Mouse (Mus musculus): ENCODE results near the gene Sst. TPM values are rescaled to one million over a fixed set of nuclear protein-coding genes. Genes with fewer than 3 reads are reported as not detected.

Sst gene
- polyA plus RNA-seq, 1 experiment from 2014 or later = 344 TPM

DNA sequence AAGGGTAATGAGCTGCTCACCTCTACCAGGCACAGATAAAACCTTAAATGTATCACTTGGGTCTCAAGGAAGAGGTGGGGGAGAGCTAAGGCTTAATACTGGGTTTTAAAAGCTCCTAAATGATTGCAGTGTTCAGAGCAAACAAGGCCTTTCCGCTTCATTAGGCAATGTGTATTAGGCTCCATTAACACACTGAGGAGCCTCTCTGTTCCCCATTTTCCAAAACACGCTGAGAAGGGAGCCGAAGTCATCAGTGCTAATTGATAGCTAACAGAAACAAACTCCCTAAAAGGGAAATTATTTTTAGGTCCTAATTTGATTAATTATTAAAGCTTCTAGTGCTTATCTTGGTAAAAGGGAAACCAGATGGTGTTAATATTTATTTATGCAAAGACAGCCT, 48.1 kb downstream of the Sst start:
- H3K4me3 ChIP-seq (ENCODE audit: low read depth, low read length) = no peak overlapping the region
- no peak overlapping the region for H3K27ac ChIP-seq (ENCODE audit: low read length)
- H3K36me3 ChIP-seq (ENCODE audit: control insufficient read depth, insufficient read depth, low read length) = no peaks in the 10 kb centered on the region
- WGBS = 47% methylated on average over 3 of the region's 3 CpGs
- H3K9me3 ChIP-seq (replicated peaks; ENCODE audit: control insufficient read depth, low read length, poor library complexity, severe bottlenecking) = no peaks in the 10 kb centered on the region
- no peaks in the 10 kb centered on the region; the same call in 1 of the 2 replicates for H3K4me1 ChIP-seq (ENCODE audit: control insufficient read depth, insufficient read depth, low read length)
- no peak overlapping the region for H3K4me2 ChIP-seq (ENCODE audit: low read length)
- H3K9ac ChIP-seq (ENCODE audit: low read depth, low read length) = no peak overlapping the region
- H3K27me3 ChIP-seq (ENCODE audit: control insufficient read depth, insufficient read depth, low read depth, low read length) = no peaks in the 10 kb centered on the region
- ATAC-seq = no peak

Other genes with a start within 250 kb of the Sst start
- 0.11 and 0.34 TPM in 2 replicates for gene Rtp2, start 41.4 kb upstream of the Sst start, polyA plus RNA-seq (2015; fragmentation: Nextera tagmentation; extraction: Ambion mirVana)
- not detected in 2 replicates for gene Gm37419, start 97.5 kb upstream of the Sst start, polyA plus RNA-seq (2015; fragmentation: Nextera tagmentation; extraction: Ambion mirVana)
- 0.31 and 0.60 TPM in 2 replicates for gene Bcl6, start 97.9 kb upstream of the Sst start, polyA plus RNA-seq (2015; fragmentation: Nextera tagmentation; extraction: Ambion mirVana)

All from midbrain, embryonic 16.5 days (tissue).